Mouse (Mus musculus): ENCODE results near the gene Ccdc85b. TPM values are rescaled to one million over a fixed set of nuclear protein-coding genes. Genes with fewer than 3 reads are reported as not detected.

Gene Ccdc85b
- polyA plus RNA-seq, 1 experiment from 2014 or later = 2.1 TPM

GRCm38 (mm10) chr19:5455037-5455436 lies 2.7 kb downstream of the Ccdc85b start:
- 69% methylated on average over 12 of the region's 12 CpGs for WGBS (ENCODE audit: insufficient replicate concordance)
- Histone ChIP-seq H3K27ac (no peak overlapping the region), H3K36me3 (0 out of 2 replicates have a peak, but pooled peaks cover 2% of the 10 kb centered on the region), H3K9me3 (replicated peaks) (no peaks in the 10 kb centered on the region), H3K27me3 (peaks cover 13% of the 10 kb centered on the region), H3K4me3 (replicated peaks) (no peak overlapping the region), H3K4me1 (replicated peaks) (peaks cover 49% of the 10 kb centered on the region), H3K4me2 (peak overlapping the region; percentile 99), H3K9ac (no peak overlapping the region)
- ATAC-seq (ENCODE audit: low read depth) (no peak), DNase-seq (no peak)

DNA sequence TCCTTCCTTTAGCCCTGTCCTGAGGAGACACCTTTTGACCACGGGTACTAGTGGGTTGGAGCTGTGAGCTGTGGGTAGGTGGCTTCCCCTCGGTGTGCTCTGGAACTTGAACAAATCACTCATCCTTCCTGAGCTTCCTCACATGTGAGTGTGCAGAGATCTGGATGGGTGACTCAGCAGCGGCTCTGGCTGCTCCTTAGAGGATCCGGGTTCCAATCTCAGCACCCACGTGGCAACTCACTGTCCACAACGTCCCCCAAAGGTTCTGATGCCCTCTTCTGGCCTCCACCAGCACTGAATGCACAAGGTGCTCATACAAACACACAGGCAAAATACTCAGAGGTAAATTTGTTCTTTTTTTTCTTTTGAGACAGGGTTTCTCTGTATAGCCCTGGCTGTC lies 5.9 kb downstream of the Ccdc85b start:
- ATAC-seq (ENCODE audit: low read depth) = no peak
- Histone ChIP-seq H3K4me1 (replicated peaks) (peaks cover 45% of the 10 kb centered on the region), H3K4me2 (no peak overlapping the region), H3K9me3 (replicated peaks) (no peaks in the 10 kb centered on the region), H3K4me3 (replicated peaks) (no peak overlapping the region), H3K27me3 (peaks cover 46% of the 10 kb centered on the region), H3K36me3 (0 out of 2 replicates have a peak, but pooled peaks cover 2% of the 10 kb centered on the region), H3K27ac (no peak overlapping the region), H3K9ac (no peak overlapping the region)
- DNase-seq = no peak
- WGBS (ENCODE audit: insufficient replicate concordance) = 60% methylated on average over 6 of the region's 6 CpGs

DNA sequence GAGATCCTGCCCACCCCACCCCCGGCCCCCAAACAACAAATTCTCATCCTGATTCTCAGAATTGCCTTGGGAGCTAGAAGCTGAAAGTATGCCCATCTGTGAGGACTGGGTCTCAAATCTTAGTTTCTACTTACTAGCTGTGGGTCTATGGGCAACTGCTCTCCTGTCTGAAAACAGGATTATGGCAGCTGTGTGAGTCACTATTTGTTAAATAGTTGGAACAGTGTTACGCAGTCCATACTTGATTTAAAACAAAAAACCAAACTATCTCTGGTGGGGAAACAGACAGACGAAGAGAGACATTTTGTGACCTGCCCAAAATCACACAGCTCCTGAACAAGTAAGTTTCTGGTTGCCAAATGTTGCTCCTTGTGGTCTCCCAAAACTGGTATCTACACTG lies 8.0 kb downstream of the Ccdc85b start:
- WGBS (ENCODE audit: insufficient replicate concordance) = 68% methylated on average over 3 of the region's 3 CpGs
- H3K27me3 ChIP-seq = peaks cover 60% of the 10 kb centered on the region
- DNase-seq = no peak
- no peak overlapping the region for H3K9ac ChIP-seq
- H3K4me3 ChIP-seq (replicated peaks) = no peak overlapping the region
- no peak overlapping the region for H3K27ac ChIP-seq
- H3K4me1 ChIP-seq (replicated peaks) = peaks cover 24% of the 10 kb centered on the region
- H3K9me3 ChIP-seq (replicated peaks) = no peaks in the 10 kb centered on the region
- no peak overlapping the region for H3K4me2 ChIP-seq
- no peak for ATAC-seq (ENCODE audit: low read depth)
- 0 out of 2 replicates have a peak, but pooled peaks cover 2% of the 10 kb centered on the region for H3K36me3 ChIP-seq

DNA sequence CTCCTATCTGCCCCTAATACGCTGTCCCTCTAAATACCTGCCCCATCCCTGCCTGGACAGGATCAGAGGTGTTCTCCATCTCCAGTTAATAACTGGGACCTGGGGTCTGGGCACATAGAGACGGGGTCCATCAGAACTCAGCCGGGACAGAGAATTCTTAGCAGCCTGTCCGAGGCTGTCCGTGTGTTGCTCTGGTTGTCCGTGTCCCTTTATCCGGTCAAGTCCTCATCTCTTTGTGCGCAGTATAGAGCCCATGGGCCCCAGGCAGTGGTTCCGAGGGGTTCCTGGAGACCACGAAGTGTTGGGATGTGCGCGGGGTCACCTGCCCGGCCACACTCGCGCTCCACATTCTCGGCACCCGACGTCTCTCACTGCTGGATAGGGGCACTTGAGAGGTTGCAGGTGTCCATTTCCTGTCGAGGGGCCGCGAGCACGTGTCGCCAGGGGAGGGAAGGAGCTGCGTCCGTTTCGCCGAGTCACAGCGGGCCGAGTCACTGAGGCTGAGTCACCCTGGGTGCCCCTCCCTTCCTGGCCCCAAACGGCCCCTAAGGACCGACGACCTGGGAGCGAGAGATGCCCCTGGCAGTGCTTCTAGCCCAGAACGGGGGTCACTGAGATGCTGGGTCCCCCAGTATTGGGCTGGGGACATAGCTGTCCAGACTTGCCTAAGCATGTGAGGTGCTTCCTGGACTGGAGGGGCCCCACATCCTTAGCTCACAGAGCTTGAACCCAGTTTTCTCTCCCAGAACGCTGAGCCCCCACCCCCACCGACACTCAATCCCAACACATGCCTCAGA lies 9.1 kb downstream of the Ccdc85b start:
- peaks cover 71% of the 10 kb centered on the region for H3K27me3 ChIP-seq

GRCm38 (mm10) chr19:5447515-5448353 lies 10.0 kb downstream of the Ccdc85b start, which contains the start of gene Fosl1:
TSS of gene Fosl1 (plus strand) at chr19:5447547.
- Histone ChIP-seq H3K36me3 (no peaks in the 10 kb centered on the region), H3K27me3 (peaks cover 71% of the 10 kb centered on the region), H3K4me3 (replicated peaks) (peak within 1 kb of the TSS; percentile 64), H3K4me1 (replicated peaks) (peaks cover 22% of the 10 kb centered on the region), H3K27ac (no peak within 1 kb of the TSS), H3K9me3 (replicated peaks) (no peaks in the 10 kb centered on the region), H3K4me2 (peak within 1 kb of the TSS; percentile 87), H3K9ac (peak within 1 kb of the TSS; percentile 49)
- DNase-seq (peak; percentile 60), ATAC-seq (ENCODE audit: low read depth) (peak; percentile 57)
- 1% methylated on average over 70 of the region's 70 CpGs for WGBS (ENCODE audit: insufficient replicate concordance)

More for the DNA sequence above, 9.1 kb downstream of the Ccdc85b start:
- peak overlapping the region; percentile 49; the same call in 1 of the 2 replicates for H3K9ac ChIP-seq
- peak; percentile 73 for ATAC-seq (ENCODE audit: low read depth)
- H3K36me3 ChIP-seq = no peaks in the 10 kb centered on the region
- no peak overlapping the region for H3K27ac ChIP-seq
- WGBS (ENCODE audit: insufficient replicate concordance) = 6% methylated on average over 36 of the region's 36 CpGs
- H3K4me2 ChIP-seq = peak overlapping the region; percentile 87
- H3K9me3 ChIP-seq (replicated peaks) = no peaks in the 10 kb centered on the region
- H3K4me3 ChIP-seq (replicated peaks) = peak overlapping the region; percentile 64
- peak; percentile 65 for DNase-seq
- peaks cover 22% of the 10 kb centered on the region for H3K4me1 ChIP-seq (replicated peaks)

DNA sequence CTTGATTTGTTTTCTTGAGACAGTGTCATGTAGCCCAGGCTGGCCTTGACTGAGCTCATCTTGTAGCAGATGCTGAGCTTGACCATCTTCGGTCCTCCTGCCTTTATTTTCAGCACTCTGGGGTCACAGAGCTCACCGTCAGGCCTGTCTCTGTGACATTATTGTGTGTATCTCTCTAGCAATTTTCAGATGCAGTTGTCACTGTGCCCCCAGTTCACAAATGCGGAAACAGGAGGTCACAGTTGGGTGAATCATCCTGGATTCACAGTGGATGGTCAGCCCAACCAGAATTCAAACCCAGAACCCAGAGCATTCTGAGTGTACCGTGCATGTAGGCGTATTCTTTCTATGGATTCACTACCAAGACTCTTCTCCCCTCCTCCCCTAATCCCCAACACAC lies 11.9 kb downstream of the Ccdc85b start:
- H3K36me3 ChIP-seq = no peaks in the 10 kb centered on the region
- H3K27ac ChIP-seq = no peak overlapping the region
- H3K9ac ChIP-seq = no peak overlapping the region
- no peak for ATAC-seq (ENCODE audit: low read depth)
- no peak for DNase-seq
- no peaks in the 10 kb centered on the region for H3K9me3 ChIP-seq (replicated peaks)
- no peak overlapping the region for H3K4me2 ChIP-seq
- WGBS (ENCODE audit: insufficient replicate concordance) = 80% methylated on average over 5 of the region's 5 CpGs
- H3K27me3 ChIP-seq = peaks cover 71% of the 10 kb centered on the region
- H3K4me1 ChIP-seq (replicated peaks) = peaks cover 22% of the 10 kb centered on the region
- no peak overlapping the region for H3K4me3 ChIP-seq (replicated peaks)

- H3K36me3 ChIP-seq = no peaks in the 10 kb centered on the region
- H3K4me2 ChIP-seq = no peak overlapping the region
- H3K27me3 ChIP-seq = peaks cover 64% of the 10 kb centered on the region
- peaks cover 5% of the 10 kb centered on the region for H3K9me3 ChIP-seq (replicated peaks)
- WGBS (ENCODE audit: insufficient replicate concordance) = 40% methylated on average over 7 of the region's 7 CpGs
- H3K27ac ChIP-seq = no peak overlapping the region
- no peak for DNase-seq
- H3K4me3 ChIP-seq (replicated peaks) = no peak overlapping the region
- no peak for ATAC-seq (ENCODE audit: low read depth)
- no peak overlapping the region for H3K9ac ChIP-seq
- H3K4me1 ChIP-seq (replicated peaks) = peaks cover 22% of the 10 kb centered on the region
Measured at GRCm38 (mm10) chr19:5444954-5445353, 12.7 kb downstream of the Ccdc85b start.

DNA sequence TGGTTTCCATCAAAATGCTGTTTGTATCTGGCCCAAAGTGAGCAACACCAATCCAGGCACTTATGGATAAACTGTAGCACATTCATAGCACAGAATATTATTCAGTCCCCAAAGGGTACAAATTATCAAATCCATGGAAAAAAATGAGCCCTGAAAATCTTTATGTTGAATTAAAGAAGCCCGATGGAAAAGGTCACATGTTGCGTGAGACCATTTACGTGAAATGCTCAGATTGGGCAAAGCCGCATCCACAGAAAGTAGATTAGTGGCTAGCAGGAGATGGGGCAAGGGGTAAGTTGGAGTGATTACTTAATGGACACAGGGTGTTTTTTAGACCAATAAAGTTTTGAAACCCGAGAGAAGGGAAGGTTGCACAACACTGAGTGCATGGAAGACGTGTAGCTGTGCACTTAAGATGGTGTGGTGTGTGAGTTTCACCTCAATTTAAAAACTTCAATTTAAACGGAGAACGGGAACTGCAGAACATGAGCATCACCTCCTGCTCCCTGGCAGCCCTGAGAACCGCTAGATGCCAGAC lies 13.3 kb downstream of the Ccdc85b start:
- WGBS (ENCODE audit: insufficient replicate concordance) = 57% methylated on average over 9 of the region's 9 CpGs
- H3K36me3 ChIP-seq = no peaks in the 10 kb centered on the region
- no peak overlapping the region for H3K4me3 ChIP-seq (replicated peaks)
- peaks cover 5% of the 10 kb centered on the region for H3K9me3 ChIP-seq (replicated peaks)
- H3K4me1 ChIP-seq (replicated peaks) = peaks cover 22% of the 10 kb centered on the region
- ATAC-seq (ENCODE audit: low read depth) = no peak
- H3K9ac ChIP-seq = no peak overlapping the region
- no peak for DNase-seq
- peaks cover 59% of the 10 kb centered on the region for H3K27me3 ChIP-seq
- H3K4me2 ChIP-seq = no peak overlapping the region
- no peak overlapping the region for H3K27ac ChIP-seq

DNA sequence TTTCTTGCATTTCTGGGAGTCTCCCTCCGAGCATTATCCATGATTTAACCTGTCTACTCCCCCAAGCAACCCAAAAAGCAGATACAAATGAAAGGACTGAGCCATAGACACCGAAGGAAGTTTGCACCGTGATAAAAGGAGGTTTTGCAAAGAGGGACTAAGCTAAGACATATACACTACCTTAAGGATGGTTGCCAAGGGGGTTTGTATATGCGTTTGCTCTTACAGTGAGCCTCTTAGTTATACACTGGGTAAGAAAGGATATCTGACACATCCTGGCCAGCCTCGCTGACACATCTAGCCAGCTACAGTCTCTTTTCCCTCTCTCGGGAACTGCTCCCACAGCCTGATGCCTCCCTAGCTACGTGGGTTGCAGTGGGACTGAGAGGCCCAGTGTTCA lies 23.7 kb downstream of the Ccdc85b start:
- H3K4me2 ChIP-seq = peak overlapping the region; percentile 79
- H3K4me1 ChIP-seq (replicated peaks) = peaks cover 20% of the 10 kb centered on the region
- H3K9me3 ChIP-seq (replicated peaks) = no peaks in the 10 kb centered on the region
- peak overlapping the region; percentile 60; the same call in 1 of the 2 replicates for H3K27ac ChIP-seq
- H3K36me3 ChIP-seq = no peaks in the 10 kb centered on the region
- peak overlapping the region; percentile 60; the same call in 1 of the 2 replicates for H3K9ac ChIP-seq
- ATAC-seq (ENCODE audit: low read depth) (no peak), DNase-seq (no peak)
- WGBS (ENCODE audit: insufficient replicate concordance) = 52% methylated on average over 7 of the region's 7 CpGs
- H3K27me3 ChIP-seq = no peaks in the 10 kb centered on the region; the same call in 1 of the 2 replicates
- H3K4me3 ChIP-seq (replicated peaks) = no peak overlapping the region

GRCm38 (mm10) chr19:5432992-5433852 lies 24.5 kb downstream of the Ccdc85b start:
- no peaks in the 10 kb centered on the region for H3K9me3 ChIP-seq (replicated peaks)
- H3K4me3 ChIP-seq (replicated peaks) = peak overlapping the region; percentile 51
- peak overlapping the region; percentile 60 for H3K27ac ChIP-seq
- DNase-seq (no peak), ATAC-seq (ENCODE audit: low read depth) (peak; percentile 60)
- H3K4me2 ChIP-seq = peak overlapping the region; percentile 79
- no peaks in the 10 kb centered on the region; the same call in 1 of the 2 replicates for H3K27me3 ChIP-seq
- peaks cover 20% of the 10 kb centered on the region for H3K4me1 ChIP-seq (replicated peaks)
- H3K36me3 ChIP-seq = no peaks in the 10 kb centered on the region
- 5% methylated on average over 16 of the region's 16 CpGs for WGBS (ENCODE audit: insufficient replicate concordance)
- H3K9ac ChIP-seq = peak overlapping the region; percentile 60
